Mouse (Mus musculus) heart, embryonic 16.5 days (tissue): ENCODE data around the gene Dbi. TPM values are rescaled to one million over a fixed set of nuclear protein-coding genes. Genes with fewer than 3 reads are reported as not detected.

Experiments used
- ATAC-seq: fragments of 200-750 bp; cut with Nextera tagmentation; replicated peaks from 2 replicates; pipeline ENCODE4 v1.8.0; 2017; ENCODE audit warnings: moderate number of reproducible peaks; ENCODE audit not compliant: insufficient read depth, low FRiP score; ENCODE audit errors: extremely low read depth
- H3K27ac ChIP-seq: fragments of 300-500 bp; sonication (generic); 2 replicates; pipeline ENCODE4 v1.5.1; 2014; ENCODE audit warnings: mild to moderate bottlenecking, low read length, control low read depth, moderate library complexity
- H3K27me3 ChIP-seq: fragments of 300-500 bp; sonication (generic); 2 replicates; pipeline ENCODE4 v1.6.1; 2014; ENCODE audit warnings: low read length, mixed read lengths; ENCODE audit not compliant: control insufficient read depth, insufficient read depth
- H3K36me3 ChIP-seq: fragments of 300-500 bp; sonication (generic); 2 replicates; pipeline ENCODE4 v1.6.1; 2014; ENCODE audit not compliant: control insufficient read depth, insufficient read depth
- H3K4me1 ChIP-seq: fragments of 300-500 bp; sonication (generic); 2 replicates; pipeline ENCODE4 v1.6.1; 2014; ENCODE audit warnings: low read length, mixed read lengths; ENCODE audit not compliant: control insufficient read depth, insufficient read depth
- H3K4me2 ChIP-seq: fragments of 300-500 bp; sonication (generic); 2 replicates; pipeline ENCODE4 v1.6.1; 2014; ENCODE audit warnings: low read depth, mild to moderate bottlenecking, control low read depth, low read length
- H3K4me3 ChIP-seq: fragments of 300-500 bp; sonication (generic); 2 replicates; pipeline ENCODE4 v1.5.1; 2014; ENCODE audit warnings: mild to moderate bottlenecking, control low read depth, low read length
- H3K9ac ChIP-seq: fragments of 300-500 bp; sonication (generic); 2 replicates; pipeline ENCODE4 v1.6.1; 2014; ENCODE audit warnings: low read length, control low read depth
- H3K9me3 ChIP-seq: fragments of 300-500 bp; sonication (generic); replicated peaks from 2 replicates; pipeline ENCODE4 v1.6.1; 2016; ENCODE audit warnings: low read length; ENCODE audit not compliant: control insufficient read depth
- WGBS: fragments of 180-500 bp; shearing (Covaris S2); extraction: QIAGEN DNeasy Blood & Tissue Kit; methylation state at CpG from one replicate; pipeline ENCODE4 v1.1.7; 2014; 5-methylcytosine and 5-hydroxymethylcytosine counted together
- polyA plus RNA-seq: library from polyadenylated mRNA; unstranded; fragments of >200 nt; fragmentation: Nextera tagmentation; extraction: Ambion mirVana; gene quantifications from 2 replicates; pipeline ENCODE4 v1.2.1, GENCODE M21; 2015

Dbi gene
- polyA plus RNA-seq, 1 experiment from 2014 or later = 676 TPM

DNA sequence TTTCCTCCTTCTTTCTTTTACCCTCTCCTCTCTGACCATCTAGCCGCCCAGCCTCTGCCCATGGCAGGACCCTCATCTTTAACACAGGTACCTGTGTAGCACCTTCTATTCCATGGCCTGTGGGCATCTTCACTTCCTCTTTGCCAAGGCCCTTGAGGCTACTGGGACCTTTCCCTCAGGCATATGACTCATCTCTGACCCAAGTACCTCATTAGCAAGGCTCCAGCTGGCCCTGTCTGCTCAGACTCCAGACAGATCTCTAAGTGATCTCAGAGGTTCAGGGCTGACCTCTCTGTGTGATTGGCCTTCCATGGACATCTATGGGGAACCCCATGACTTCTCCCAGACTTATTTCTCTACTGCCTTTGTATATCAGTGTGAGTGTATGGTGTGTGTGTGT, 40.2 kb downstream of the Dbi start:
- no peaks in the 10 kb centered on the region for H3K9me3 ChIP-seq
- no peak overlapping the region for H3K27ac ChIP-seq
- no peak overlapping the region for H3K9ac ChIP-seq
- no peak overlapping the region for H3K4me2 ChIP-seq
- H3K4me3 ChIP-seq = no peak overlapping the region
- H3K27me3 ChIP-seq = no peaks in the 10 kb centered on the region
- peaks cover 14% of the 10 kb centered on the region for H3K4me1 ChIP-seq
- no peaks in the 10 kb centered on the region for H3K36me3 ChIP-seq
- no peak for ATAC-seq
- WGBS = 89% methylated on average over 1 of the region's 1 CpGs

DNA sequence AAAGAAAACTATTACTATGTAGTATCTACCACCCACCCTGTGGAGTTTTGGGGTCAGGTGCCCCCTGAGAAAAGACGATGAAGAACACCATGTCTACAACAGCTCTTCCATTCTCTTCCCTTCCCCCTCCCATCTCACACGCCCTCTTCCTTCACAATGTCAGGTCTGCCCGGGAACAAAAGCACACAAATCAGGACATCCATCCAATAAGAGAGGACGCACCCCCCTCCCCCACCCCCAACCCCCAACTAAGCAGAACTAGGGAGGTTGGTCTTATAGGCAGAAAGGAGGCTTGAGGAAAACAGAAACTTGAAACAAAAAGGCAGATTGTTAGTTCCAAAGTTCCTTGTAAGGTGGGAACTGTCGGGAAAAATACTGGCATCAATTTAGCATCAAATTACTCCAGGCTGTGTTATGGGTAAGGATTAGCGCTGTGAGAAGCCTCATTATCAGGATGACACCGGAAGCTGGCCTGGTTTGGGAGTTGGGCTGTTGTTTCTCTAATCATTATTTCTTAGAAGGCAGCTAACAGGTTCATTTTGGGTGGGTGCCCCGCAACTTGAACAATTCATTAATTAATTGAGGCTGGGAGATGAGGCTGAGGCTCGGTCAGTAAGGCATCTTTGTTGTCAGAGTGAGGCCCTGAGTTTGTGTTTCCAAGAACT, 43.0 kb downstream of the Dbi start:
- H3K36me3 ChIP-seq = no peaks in the 10 kb centered on the region
- WGBS = 40% methylated on average over 9 of the region's 9 CpGs
- no peak overlapping the region for H3K27ac ChIP-seq
- H3K4me1 ChIP-seq = peaks cover 9% of the 10 kb centered on the region
- no peaks in the 10 kb centered on the region for H3K9me3 ChIP-seq
- H3K27me3 ChIP-seq = 0 out of 2 replicates have a peak, but pooled peaks cover 2% of the 10 kb centered on the region
- H3K4me3 ChIP-seq = no peak overlapping the region
- no peak overlapping the region for H3K4me2 ChIP-seq
- no peak for ATAC-seq
- H3K9ac ChIP-seq = no peak overlapping the region

- Histone ChIP-seq H3K27ac (no peak overlapping the region), H3K9ac (no peak overlapping the region), H3K4me2 (no peak overlapping the region), H3K4me3 (no peak overlapping the region), H3K4me1 (peaks cover 13% of the 10 kb centered on the region), H3K27me3 (0 out of 2 replicates have a peak, but pooled peaks cover 2% of the 10 kb centered on the region), H3K36me3 (no peaks in the 10 kb centered on the region), H3K9me3 (no peaks in the 10 kb centered on the region)
- 71% methylated on average over 5 of the region's 5 CpGs for WGBS
- no peak for ATAC-seq
These were observed 45.4 kb downstream of the Dbi start for GRCm38 (mm10) chr1:120075507-120075906.

DNA sequence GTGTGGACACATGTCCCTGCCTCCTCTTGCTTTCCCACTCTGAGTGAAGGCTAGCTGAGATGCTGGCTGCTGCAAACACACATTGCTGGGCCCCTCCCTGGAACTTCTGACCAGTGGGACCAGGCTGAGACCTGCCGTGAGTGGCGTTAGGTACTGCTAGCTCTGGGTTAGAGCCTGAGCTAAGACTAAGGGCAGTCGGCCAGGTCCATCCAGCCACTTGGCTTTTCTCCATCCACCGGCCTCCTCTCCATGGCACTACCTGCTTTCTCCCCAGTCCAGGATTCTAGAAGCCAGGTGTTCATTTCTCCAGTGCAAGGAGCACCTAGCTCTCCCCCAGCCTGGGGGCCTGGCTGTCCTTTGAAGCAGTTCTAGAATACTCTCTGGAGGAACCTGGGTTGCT, 45.9 kb downstream of the Dbi start:
- Histone ChIP-seq H3K9me3 (no peaks in the 10 kb centered on the region), H3K4me1 (peaks cover 13% of the 10 kb centered on the region), H3K27me3 (0 out of 2 replicates have a peak, but pooled peaks cover 2% of the 10 kb centered on the region), H3K4me2 (no peak overlapping the region), H3K4me3 (no peak overlapping the region), H3K36me3 (no peaks in the 10 kb centered on the region), H3K27ac (0 out of 2 replicates have a peak overlapping the region, but pooled peaks have one; percentile 15), H3K9ac (no peak overlapping the region)
- WGBS = 64% methylated on average over 4 of the region's 4 CpGs
- no peak for ATAC-seq

GRCm38 (mm10) chr1:120074307-120074702, 46.6 kb downstream of the Dbi start:
- H3K36me3 ChIP-seq = no peaks in the 10 kb centered on the region
- 0 out of 2 replicates have a peak, but pooled peaks cover 2% of the 10 kb centered on the region for H3K27me3 ChIP-seq
- no peak for ATAC-seq
- 0 out of 2 replicates have a peak overlapping the region, but pooled peaks have one; percentile 1 for H3K27ac ChIP-seq
- WGBS = 30% methylated on average over 4 of the region's 4 CpGs
- H3K9me3 ChIP-seq = no peaks in the 10 kb centered on the region
- H3K9ac ChIP-seq = no peak overlapping the region; the same call in 1 of the 2 replicates
- H3K4me2 ChIP-seq = peak overlapping the region; percentile 90
- peaks cover 13% of the 10 kb centered on the region for H3K4me1 ChIP-seq
- peak overlapping the region; percentile 51 for H3K4me3 ChIP-seq

GRCm38 (mm10) chr1:120073519-120074306, 47.2 kb downstream of the Dbi start, which contains the start of gene Tmem37:
Gene Tmem37 (minus strand): TSS chr1:120074074.
- ATAC-seq = peak; percentile 92
- Histone ChIP-seq H3K27ac (0 out of 2 replicates have a peak within 1 kb of the TSS, but pooled peaks have one; percentile 1), H3K27me3 (0 out of 2 replicates have a peak, but pooled peaks cover 2% of the 10 kb centered on the region), H3K36me3 (no peaks in the 10 kb centered on the region), H3K9ac (peak within 1 kb of the TSS; percentile 67), H3K4me3 (peak within 1 kb of the TSS; percentile 51), H3K9me3 (no peaks in the 10 kb centered on the region), H3K4me2 (peak within 1 kb of the TSS; percentile 90), H3K4me1 (peaks cover 13% of the 10 kb centered on the region)
- WGBS = 2% methylated on average over 40 of the region's 40 CpGs

- H3K27me3 ChIP-seq = 0 out of 2 replicates have a peak, but pooled peaks cover 2% of the 10 kb centered on the region
- peak overlapping the region; percentile 90 for H3K4me2 ChIP-seq
- H3K27ac ChIP-seq = no peak overlapping the region
- peaks cover 13% of the 10 kb centered on the region for H3K4me1 ChIP-seq
- H3K9ac ChIP-seq = peak overlapping the region; percentile 67
- H3K36me3 ChIP-seq = no peaks in the 10 kb centered on the region
- H3K4me3 ChIP-seq = peak overlapping the region; percentile 51
- no peaks in the 10 kb centered on the region for H3K9me3 ChIP-seq
- no peak; the same call in 1 of the 2 replicates for ATAC-seq
- WGBS = 7% methylated on average over 16 of the region's 16 CpGs
These were observed 48.0 kb downstream of the Dbi start for GRCm38 (mm10) chr1:120072900-120073299.

DNA sequence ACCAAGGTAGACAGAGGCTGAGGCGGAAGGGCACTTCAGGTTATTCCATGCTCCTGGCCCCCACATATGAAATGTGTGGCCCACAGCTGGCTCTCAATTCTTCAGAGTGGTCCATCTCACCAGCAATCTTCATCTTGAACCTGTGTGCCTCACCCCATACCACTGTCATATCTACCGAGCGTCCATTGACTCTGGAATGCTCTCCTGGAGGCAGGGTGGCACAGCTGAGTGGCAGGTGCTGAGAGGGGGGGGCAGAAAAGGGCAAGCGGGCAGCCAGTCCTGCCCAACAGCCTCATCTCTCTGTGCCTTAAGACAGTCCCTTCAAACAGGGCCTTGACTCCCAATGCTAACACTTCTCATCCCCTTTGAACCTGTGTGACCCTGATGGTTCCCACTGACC, 49.7 kb downstream of the Dbi start:
- Histone ChIP-seq H3K27ac (no peak overlapping the region), H3K27me3 (0 out of 2 replicates have a peak, but pooled peaks cover 2% of the 10 kb centered on the region), H3K4me1 (peaks cover 13% of the 10 kb centered on the region), H3K9ac (no peak overlapping the region), H3K4me3 (no peak overlapping the region), H3K36me3 (no peaks in the 10 kb centered on the region), H3K9me3 (no peaks in the 10 kb centered on the region), H3K4me2 (no peak overlapping the region)
- ATAC-seq = no peak
- 70% methylated on average over 4 of the region's 4 CpGs for WGBS

DNA sequence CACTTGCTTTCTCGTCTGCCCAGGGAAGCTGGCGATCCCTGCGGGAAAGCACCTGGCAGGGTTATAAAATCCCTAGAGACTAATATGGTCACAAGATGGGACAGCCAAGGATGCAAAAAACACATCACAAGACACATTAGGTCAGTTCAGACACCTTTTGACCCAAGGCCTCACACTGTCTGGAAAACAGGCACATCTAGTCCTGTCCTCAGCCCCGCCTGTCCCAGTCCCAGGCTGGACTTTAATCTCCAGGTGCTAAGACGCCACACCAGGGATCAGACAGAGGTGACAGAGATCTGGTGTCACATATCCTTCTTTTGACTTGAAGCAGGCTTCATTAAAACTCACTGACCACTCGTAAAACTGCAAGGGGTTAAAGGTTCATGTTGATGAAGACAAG, 50.7 kb downstream of the Dbi start:
- no peak overlapping the region for H3K9ac ChIP-seq
- no peak overlapping the region for H3K27ac ChIP-seq
- no peaks in the 10 kb centered on the region for H3K36me3 ChIP-seq
- no peak overlapping the region for H3K4me3 ChIP-seq
- WGBS = 74% methylated on average over 6 of the region's 6 CpGs
- H3K27me3 ChIP-seq = 0 out of 2 replicates have a peak, but pooled peaks cover 2% of the 10 kb centered on the region
- no peak for ATAC-seq
- H3K4me2 ChIP-seq = no peak overlapping the region
- no peaks in the 10 kb centered on the region for H3K9me3 ChIP-seq
- peaks cover 13% of the 10 kb centered on the region for H3K4me1 ChIP-seq
